Mouse (Mus musculus) bone marrow macrophage, adult 2 months (primary cell): Measurements from ENCODE around the gene Xpnpep2.

ENCODE experiments used
- CTCF ChIP-seq: IDR thresholded peaks from 2 replicates; pipeline ENCODE4 v1.5.1; 2012; ENCODE audit warnings: low read depth, mild to moderate bottlenecking, low read length, moderate library complexity
- POLR2A ChIP-seq: IDR thresholded peaks from 2 replicates; pipeline ENCODE4 v1.6.1; 2012; ENCODE audit warnings: mild to moderate bottlenecking, low read depth, low read length, borderline replicate concordance

DNA sequence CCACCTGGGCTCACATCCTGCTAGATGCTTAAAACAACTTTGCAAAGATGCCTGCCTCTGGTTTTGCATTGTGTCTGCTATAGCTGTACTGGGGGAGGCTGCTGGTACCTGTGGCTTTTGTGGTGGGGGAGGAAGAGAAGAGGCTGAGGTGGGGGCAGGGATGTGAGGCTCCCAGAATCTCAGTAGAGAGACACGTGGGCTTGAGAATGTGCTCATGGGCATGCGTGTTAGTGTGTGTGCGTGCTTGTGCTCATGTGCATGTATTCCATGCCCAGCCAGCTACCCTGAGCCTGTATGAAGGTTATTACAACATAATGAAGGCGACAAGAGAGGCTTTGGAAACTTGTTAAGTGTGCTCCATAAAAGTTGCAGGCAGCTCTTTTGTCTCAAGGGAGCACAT, 28.4 kb downstream of the Xpnpep2 start:
- TF ChIP-seq POLR2A, result no peak
- no peak for TF ChIP-seq CTCF
